Mouse (Mus musculus) ES-Bruce4 (cell line): ENCODE measurements around the gene Calm2.

Experiments used
- CTCF ChIP-seq: IDR thresholded peaks from one replicate; pipeline ENCODE4 v1.8.1; 2011; ENCODE audit warnings: low read depth, low read length
- EP300 ChIP-seq: IDR thresholded peaks from 2 replicates; pipeline ENCODE4 v1.6.1; 2011; ENCODE audit warnings: low read depth, low read length; ENCODE audit not compliant: insufficient read depth
- POLR2A ChIP-seq: IDR thresholded peaks from one replicate; pipeline ENCODE4 v1.8.1; 2011; ENCODE audit warnings: low read length; ENCODE audit not compliant: insufficient read depth

DNA sequence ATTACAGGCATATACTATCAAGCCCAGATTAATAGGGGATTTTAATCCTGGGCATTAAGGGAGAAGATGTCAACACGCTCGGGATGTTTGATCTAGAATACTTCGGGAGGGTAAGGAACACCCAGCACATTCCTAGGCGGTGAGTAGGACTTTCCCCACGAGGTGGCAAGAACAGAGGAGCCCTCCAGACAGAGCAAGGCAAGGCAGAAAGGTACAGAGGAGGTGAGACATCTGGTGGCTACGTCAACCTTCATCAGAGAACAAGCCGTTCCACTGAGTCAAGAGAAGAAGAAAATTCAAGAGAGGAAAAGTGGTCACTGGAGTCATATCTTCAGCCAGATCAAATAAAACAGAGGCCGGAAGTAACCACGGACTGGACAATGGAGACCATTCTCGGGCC, 26.1 kb upstream of the Calm2 start:
- no peak for TF ChIP-seq CTCF
- no peak for TF ChIP-seq EP300
- no peak for TF ChIP-seq POLR2A
